Mouse (Mus musculus): ENCODE results near the gene Ap1m1. TPM values are rescaled to one million over a fixed set of nuclear protein-coding genes. Genes with fewer than 3 reads are reported as not detected.

Gene Ap1m1
- polyA plus RNA-seq, 1 experiment = 72.6 TPM

DNA sequence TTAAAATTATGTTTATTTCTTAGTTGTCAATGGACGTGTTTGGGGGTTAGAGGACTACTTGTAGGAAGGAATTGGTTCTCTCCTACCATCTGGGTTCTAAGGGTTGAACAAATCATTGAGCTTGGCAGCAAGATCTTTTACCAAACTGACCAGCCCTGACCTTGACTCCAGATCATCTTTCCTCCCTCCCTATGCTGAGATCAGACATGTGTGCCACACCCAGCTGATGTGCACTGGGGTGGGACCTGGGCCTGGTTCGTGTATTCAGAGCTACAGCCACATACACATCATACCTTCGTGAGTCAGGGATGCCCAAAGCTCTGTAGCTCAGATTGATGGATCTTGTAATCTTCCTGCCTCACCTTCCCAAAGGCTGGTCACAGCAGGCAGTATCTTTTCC lies 31.9 kb downstream of the Ap1m1 start:
- Histone ChIP-seq H3K36me3 (ENCODE audit: control insufficient read depth, insufficient read depth, low read length) (no peaks in the 10 kb centered on the region), H3K27ac (ENCODE audit: insufficient read depth, low read depth, low read length) (no peak overlapping the region), H3K4me3 (ENCODE audit: insufficient read depth, low read depth, low read length) (no peak overlapping the region), H3K4me1 (ENCODE audit: control insufficient read depth, insufficient read depth, low read length) (no peaks in the 10 kb centered on the region), H3K27me3 (replicated peaks; ENCODE audit: control insufficient read depth, insufficient read depth, low read length) (no peaks in the 10 kb centered on the region)
- no peak for DNase-seq
- 60% methylated on average over 3 of the region's 3 CpGs for WGBS
- no peak for TF ChIP-seq CTCF (conservative IDR thresholded peaks at IDR 0.05; ENCODE audit: insufficient read depth, insufficient read length, low read depth, low read length)
- no peak for TF ChIP-seq POLR2A (IDR thresholded peaks at IDR 0.05; ENCODE audit: low read depth, low read length)

GRCm38 (mm10) chr8:72272361-72272760 lies 32.5 kb downstream of the Ap1m1 start:
- H3K36me3 ChIP-seq (ENCODE audit: control insufficient read depth, insufficient read depth, low read length) = no peaks in the 10 kb centered on the region
- WGBS = 16% methylated on average over 3 of the region's 3 CpGs
- peak; percentile 72 for TF ChIP-seq CTCF (conservative IDR thresholded peaks at IDR 0.05; ENCODE audit: insufficient read depth, insufficient read length, low read depth, low read length)
- no peak for TF ChIP-seq POLR2A (IDR thresholded peaks at IDR 0.05; ENCODE audit: low read depth, low read length)
- no peak overlapping the region for H3K27ac ChIP-seq (ENCODE audit: insufficient read depth, low read depth, low read length)
- H3K27me3 ChIP-seq (replicated peaks; ENCODE audit: control insufficient read depth, insufficient read depth, low read length) = no peaks in the 10 kb centered on the region
- no peaks in the 10 kb centered on the region for H3K4me1 ChIP-seq (ENCODE audit: control insufficient read depth, insufficient read depth, low read length)
- H3K4me3 ChIP-seq (ENCODE audit: insufficient read depth, low read depth, low read length) = no peak overlapping the region
- peak; percentile 66 for DNase-seq

GRCm38 (mm10) chr8:72273111-72273770 lies 33.4 kb downstream of the Ap1m1 start:
- H3K36me3 ChIP-seq (ENCODE audit: control insufficient read depth, insufficient read depth, low read length) = no peaks in the 10 kb centered on the region
- no peaks in the 10 kb centered on the region for H3K27me3 ChIP-seq (replicated peaks; ENCODE audit: control insufficient read depth, insufficient read depth, low read length)
- H3K4me3 ChIP-seq (ENCODE audit: insufficient read depth, low read depth, low read length) = no peak overlapping the region
- no peak overlapping the region for H3K27ac ChIP-seq (ENCODE audit: insufficient read depth, low read depth, low read length)
- TF ChIP-seq POLR2A (IDR thresholded peaks at IDR 0.05; ENCODE audit: low read depth, low read length) (no peak), CTCF (conservative IDR thresholded peaks at IDR 0.05; ENCODE audit: insufficient read depth, insufficient read length, low read depth, low read length) (0 out of 2 replicates have a peak, but pooled peaks have one; percentile 3)
- H3K4me1 ChIP-seq (ENCODE audit: control insufficient read depth, insufficient read depth, low read length) = no peaks in the 10 kb centered on the region
- no peak for DNase-seq
- 97% methylated on average over 1 of the region's 1 CpGs for WGBS

- Histone ChIP-seq H3K27me3 (replicated peaks; ENCODE audit: control insufficient read depth, insufficient read depth, low read length) (no peaks in the 10 kb centered on the region), H3K36me3 (ENCODE audit: control insufficient read depth, insufficient read depth, low read length) (no peaks in the 10 kb centered on the region), H3K4me1 (ENCODE audit: control insufficient read depth, insufficient read depth, low read length) (no peaks in the 10 kb centered on the region), H3K4me3 (ENCODE audit: insufficient read depth, low read depth, low read length) (no peak overlapping the region), H3K27ac (ENCODE audit: insufficient read depth, low read depth, low read length) (no peak overlapping the region)
- no peak for TF ChIP-seq CTCF (conservative IDR thresholded peaks at IDR 0.05; ENCODE audit: insufficient read depth, insufficient read length, low read depth, low read length)
- TF ChIP-seq POLR2A (IDR thresholded peaks at IDR 0.05; ENCODE audit: low read depth, low read length) = no peak
- 76% methylated on average over 5 of the region's 5 CpGs for WGBS
- no peak for DNase-seq
Measured at GRCm38 (mm10) chr8:72273807-72274206, 34.0 kb downstream of the Ap1m1 start.

- Histone ChIP-seq H3K4me1 (ENCODE audit: control insufficient read depth, insufficient read depth, low read length) (no peaks in the 10 kb centered on the region), H3K36me3 (ENCODE audit: control insufficient read depth, insufficient read depth, low read length) (no peaks in the 10 kb centered on the region), H3K4me3 (ENCODE audit: insufficient read depth, low read depth, low read length) (no peak overlapping the region), H3K27ac (ENCODE audit: insufficient read depth, low read depth, low read length) (no peak overlapping the region), H3K27me3 (replicated peaks; ENCODE audit: control insufficient read depth, insufficient read depth, low read length) (no peaks in the 10 kb centered on the region)
- TF ChIP-seq POLR2A (IDR thresholded peaks at IDR 0.05; ENCODE audit: low read depth, low read length) (no peak), CTCF (conservative IDR thresholded peaks at IDR 0.05; ENCODE audit: insufficient read depth, insufficient read length, low read depth, low read length) (no peak)
- DNase-seq = no peak
- WGBS = 87% methylated on average over 3 of the region's 3 CpGs
Measured at GRCm38 (mm10) chr8:72277244-72277643, 37.4 kb downstream of the Ap1m1 start.

- no peaks in the 10 kb centered on the region for H3K36me3 ChIP-seq (ENCODE audit: control insufficient read depth, insufficient read depth, low read length)
- H3K27me3 ChIP-seq (replicated peaks; ENCODE audit: control insufficient read depth, insufficient read depth, low read length) = no peaks in the 10 kb centered on the region
- no peaks in the 10 kb centered on the region for H3K4me1 ChIP-seq (ENCODE audit: control insufficient read depth, insufficient read depth, low read length)
- H3K4me3 ChIP-seq (ENCODE audit: insufficient read depth, low read depth, low read length) = no peak overlapping the region
- no peak overlapping the region for H3K27ac ChIP-seq (ENCODE audit: insufficient read depth, low read depth, low read length)
- no peak for TF ChIP-seq POLR2A (IDR thresholded peaks at IDR 0.05; ENCODE audit: low read depth, low read length)
- TF ChIP-seq CTCF (conservative IDR thresholded peaks at IDR 0.05; ENCODE audit: insufficient read depth, insufficient read length, low read depth, low read length) = no peak
- WGBS = 82% methylated on average over 7 of the region's 7 CpGs
- DNase-seq = no peak
Measured at GRCm38 (mm10) chr8:72279151-72279550, 39.3 kb downstream of the Ap1m1 start.

DNA sequence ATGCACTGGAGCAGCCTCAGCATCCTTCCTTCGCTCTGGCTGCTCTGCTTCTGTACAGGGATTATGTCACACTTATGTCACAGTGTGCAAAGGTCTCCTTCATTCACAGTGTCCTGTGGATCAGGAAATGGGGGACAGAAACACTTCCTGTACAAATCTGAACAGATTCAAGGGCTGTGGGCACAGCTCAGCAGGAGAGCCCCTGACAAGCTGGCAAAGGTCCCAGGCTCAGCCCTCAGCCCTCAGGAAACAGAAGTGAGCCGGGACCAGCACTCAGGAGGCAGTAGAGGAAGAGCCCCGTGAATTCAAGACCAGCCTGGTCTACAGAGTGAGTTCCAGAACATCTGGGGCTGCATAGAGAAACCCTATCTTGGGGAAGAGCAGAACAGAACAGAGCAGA lies 41.8 kb downstream of the Ap1m1 start:
- Histone ChIP-seq H3K4me3 (ENCODE audit: insufficient read depth, low read depth, low read length) (no peak overlapping the region), H3K4me1 (ENCODE audit: control insufficient read depth, insufficient read depth, low read length) (no peaks in the 10 kb centered on the region), H3K36me3 (ENCODE audit: control insufficient read depth, insufficient read depth, low read length) (no peaks in the 10 kb centered on the region), H3K27me3 (replicated peaks; ENCODE audit: control insufficient read depth, insufficient read depth, low read length) (no peaks in the 10 kb centered on the region), H3K27ac (ENCODE audit: insufficient read depth, low read depth, low read length) (no peak overlapping the region)
- peak; percentile 73 for DNase-seq
- TF ChIP-seq CTCF (conservative IDR thresholded peaks at IDR 0.05; ENCODE audit: insufficient read depth, insufficient read length, low read depth, low read length) = no peak
- no peak for TF ChIP-seq POLR2A (IDR thresholded peaks at IDR 0.05; ENCODE audit: low read depth, low read length)
- 26% methylated on average over 3 of the region's 3 CpGs for WGBS

Measured in kidney, adult 2 months (tissue).